Mouse (Mus musculus): Measurements from ENCODE around the gene Dgkb. TPM values are rescaled to one million over a fixed set of nuclear protein-coding genes. Genes with fewer than 3 reads are reported as not detected.

Gene Dgkb
- total RNA-seq, 2 experiments from 2014 or later, result 0.39 to 0.60 TPM

DNA sequence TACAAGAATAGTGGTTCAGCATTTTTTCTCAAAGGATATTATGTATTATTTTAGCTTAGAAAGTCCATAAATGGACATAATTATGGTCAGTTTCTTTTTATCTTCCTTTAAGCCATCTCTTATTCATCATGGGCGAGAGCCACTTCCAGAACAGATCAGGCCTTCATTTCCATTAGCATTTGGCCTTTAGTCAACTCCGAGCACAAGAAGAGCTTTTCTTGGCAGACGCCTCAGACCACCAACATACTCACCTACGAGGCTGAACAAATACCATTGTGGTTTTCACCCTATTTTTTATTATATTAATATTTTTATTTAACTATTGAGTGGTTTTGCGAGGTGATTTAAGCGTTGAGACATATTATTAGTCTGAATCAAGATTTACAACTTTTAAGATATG lies 759.6 kb downstream of the Dgkb start:
- intact Hi-C loops (cut with DNase I), result no loop called here
- DNase-seq, result no peak

GRCm38 (mm10) chr12:38579191-38579817 lies 761.8 kb downstream of the Dgkb start:
- no peak for DNase-seq
- intact Hi-C loops (cut with DNase I), result no loop called here

DNA sequence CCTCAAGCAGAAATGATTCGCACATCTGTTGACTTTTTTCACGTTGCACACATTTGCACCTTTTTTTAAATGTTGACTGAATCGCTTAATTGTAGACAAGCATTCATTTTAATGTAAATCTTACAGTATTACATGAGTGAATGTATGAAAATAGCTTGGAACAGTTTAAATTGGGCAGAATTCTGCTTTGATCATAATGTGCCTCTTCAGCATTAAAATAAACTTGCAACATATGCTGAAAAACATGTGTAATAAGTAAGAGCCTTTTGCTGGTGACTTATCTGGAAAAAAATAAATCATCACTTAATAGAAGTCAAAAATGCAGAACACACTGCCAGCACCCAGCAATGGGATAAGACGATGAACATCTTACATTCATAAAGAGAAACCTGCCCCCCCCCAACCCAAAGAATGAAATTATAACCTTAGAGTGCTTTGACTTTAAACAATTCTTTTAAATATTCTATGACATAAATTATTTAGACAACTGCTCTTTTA lies 768.9 kb downstream of the Dgkb start:
- no peak for DNase-seq
- intact Hi-C loops (cut with DNase I), result no loop called here

GRCm38 (mm10) chr12:38589951-38590350 lies 772.4 kb downstream of the Dgkb start:
- intact Hi-C loops (cut with DNase I), result loop anchor here (10.0 kb wide), 1 partner anchor 185 kb away; the partner anchor contains the start of gene Etv1
- DNase-seq, result no peak

- intact Hi-C loops (cut with DNase I), result loop anchor here (10.0 kb wide), 1 partner anchor 181 kb away; the partner anchor contains the start of gene Etv1
- DNase-seq, result no peak
These were observed 776.1 kb downstream of the Dgkb start for GRCm38 (mm10) chr12:38593653-38594052.

DNA sequence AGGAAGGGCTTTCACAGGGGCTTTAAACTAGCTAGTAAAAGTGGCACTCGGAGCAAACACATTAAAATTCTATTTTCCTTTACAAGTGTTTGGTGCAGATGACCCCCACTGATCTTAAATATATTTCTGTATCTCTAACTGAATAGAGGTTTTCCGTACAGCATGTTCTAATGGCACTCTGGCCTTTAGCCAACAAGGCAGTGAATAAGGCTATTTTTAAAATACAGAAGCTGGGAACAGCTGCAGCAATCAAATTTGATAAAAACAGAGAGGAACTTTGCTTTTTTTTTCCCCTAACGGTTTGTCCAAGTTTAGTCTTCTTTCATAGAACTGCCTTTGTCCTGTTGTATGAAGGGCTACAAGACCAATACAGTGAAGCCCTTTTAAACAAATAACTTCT lies 776.5 kb downstream of the Dgkb start:
- intact Hi-C loops (cut with DNase I), result loop anchor here (10.0 kb wide), 1 partner anchor 181 kb away; the partner anchor contains the start of gene Etv1
- peak; percentile 27 to 32 for DNase-seq

GRCm38 (mm10) chr12:38596416-38597062 lies 779.0 kb downstream of the Dgkb start:
- intact Hi-C loops (cut with DNase I), result loop anchor here (10.0 kb wide), 1 partner anchor 178 kb away; the partner anchor contains the start of gene Etv1
- DNase-seq, result no peak

- intact Hi-C loops (cut with DNase I), result loop anchor here (10.0 kb wide), 1 partner anchor 177 kb away; the partner anchor contains the start of gene Etv1
These were observed 780.6 kb downstream of the Dgkb start for GRCm38 (mm10) chr12:38598096-38598495.

GRCm38 (mm10) chr12:38600165-38600845 lies 782.8 kb downstream of the Dgkb start:
- intact Hi-C loops (cut with DNase I), result no loop called here
- no peak for DNase-seq

More at GRCm38 (mm10) chr12:38598096-38598495, 780.6 kb downstream of the Dgkb start:
- DNase-seq, result no peak

- DNase-seq, result no peak
- intact Hi-C loops (cut with DNase I), result no loop called here
These were observed 790.6 kb downstream of the Dgkb start for GRCm38 (mm10) chr12:38608104-38608503.

- no peak for DNase-seq
- intact Hi-C loops (cut with DNase I), result no loop called here
These were observed 850.7 kb downstream of the Dgkb start for GRCm38 (mm10) chr12:38668265-38668664.
